Mouse (Mus musculus): Measurements from ENCODE around the gene Bsg. TPM values are rescaled to one million over a fixed set of nuclear protein-coding genes. Genes with fewer than 3 reads are reported as not detected.

The Bsg gene
- total RNA-seq, 1 experiment = 858 TPM

DNA sequence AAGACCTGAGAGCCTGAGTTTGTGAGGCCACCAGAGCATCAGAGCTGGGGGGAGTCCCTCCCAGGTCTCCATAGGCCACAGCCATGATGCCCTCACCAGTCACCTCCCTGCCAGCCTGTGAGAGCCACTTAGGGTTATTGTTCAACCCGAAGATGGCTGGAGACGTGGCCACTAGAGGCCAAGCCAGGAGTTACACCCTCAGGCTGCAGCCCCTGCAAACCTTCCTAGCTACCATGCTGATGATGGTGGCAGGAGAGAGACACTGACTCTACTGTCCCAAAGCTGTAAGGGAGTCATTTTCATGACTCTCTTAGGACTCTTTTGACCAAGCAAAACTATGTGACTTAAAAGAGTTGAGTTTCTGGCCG is 32.2 kb upstream of the Bsg start:
- Histone ChIP-seq H3K9ac (ENCODE audit: insufficient read depth, low read depth, low read length, poor library complexity, severe bottlenecking) (peak overlapping the region; percentile 51; the same call in 1 of the 2 replicates), H3K4me1 (ENCODE audit: control insufficient read depth in 2 of 2, insufficient read depth in 2 of 2, low read length in 2 of 2, poor library complexity in 1 of 2) (peaks cover 8 to 29% of the 10 kb centered on the region in 2 experiments; a peak in 3 of 4 replicates), H3K4me3 (ENCODE audit: insufficient read depth in 1 of 2, low read depth in 1 of 2, low read length in 2 of 2, poor library complexity in 1 of 2, severe bottlenecking in 1 of 2) (peak overlapping the region; percentile 21 to 28; a peak in 3 of 4 replicates), H3K27ac (ENCODE audit: insufficient read depth, low read depth, low read length, poor library complexity, severe bottlenecking) (peak overlapping the region; percentile 63), H3K9me3 (ENCODE audit: control insufficient read depth, insufficient read depth, low read depth, low read length) (no peaks in the 10 kb centered on the region), H3K36me3 (ENCODE audit: control insufficient read depth, insufficient read depth, low read length, poor library complexity, severe bottlenecking) (no peaks in the 10 kb centered on the region)
- in situ Hi-C loops (cut with MboI; ENCODE audit: low sequenced_read_pairs in 2 of 2, unreplicated experiment in 2 of 2) = no loop called here
- TF ChIP-seq MAFK (IDR thresholded peaks at IDR 0.05; ENCODE audit: insufficient read depth, low read depth, low read length) (no peak), CHD2 (IDR thresholded peaks at IDR 0.05; ENCODE audit: low read depth, low read length) (no peak), HCFC1 (IDR thresholded peaks at IDR 0.05; ENCODE audit: borderline replicate concordance, insufficient read depth, low read length) (no peak), ZC3H11A (IDR thresholded peaks at IDR 0.05; ENCODE audit: borderline replicate concordance, low read depth, low read length) (no peak), ZNF384 (IDR thresholded peaks at IDR 0.05; ENCODE audit: low read depth, low read length) (no peak)
- no peak for DNase-seq (ENCODE audit: low read depth, low spot score)

DNA sequence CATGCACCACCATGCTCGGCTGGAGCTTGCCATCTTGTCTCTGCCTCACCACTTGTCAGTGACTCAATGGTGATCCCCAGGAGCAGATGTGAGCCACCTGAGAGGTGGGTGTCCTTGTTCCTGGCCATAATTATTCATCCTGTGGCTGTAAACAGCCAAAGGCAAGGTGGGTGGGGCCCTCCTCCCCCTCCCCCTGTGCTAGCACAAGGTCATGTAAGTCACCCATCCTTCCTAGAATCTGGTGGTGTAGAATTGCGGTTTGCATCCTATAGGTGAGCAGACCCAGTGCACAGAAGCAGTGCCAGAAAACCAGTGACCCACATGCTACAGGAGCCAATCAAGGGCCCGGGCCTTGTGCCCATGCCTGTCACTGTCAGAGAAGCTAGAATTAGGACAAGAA is 31.2 kb upstream of the Bsg start:
- Histone ChIP-seq H3K4me3 (ENCODE audit: insufficient read depth in 1 of 2, low read depth in 1 of 2, low read length in 2 of 2, poor library complexity in 1 of 2, severe bottlenecking in 1 of 2) (no peak overlapping the region), H3K9ac (ENCODE audit: insufficient read depth, low read depth, low read length, poor library complexity, severe bottlenecking) (no peak overlapping the region), H3K27ac (ENCODE audit: insufficient read depth, low read depth, low read length, poor library complexity, severe bottlenecking) (peak overlapping the region; percentile 63; the same call in 1 of the 2 replicates), H3K9me3 (ENCODE audit: control insufficient read depth, insufficient read depth, low read depth, low read length) (no peaks in the 10 kb centered on the region), H3K4me1 (ENCODE audit: control insufficient read depth in 2 of 2, insufficient read depth in 2 of 2, low read length in 2 of 2, poor library complexity in 1 of 2) (peaks cover 8 to 29% of the 10 kb centered on the region in 2 experiments; a peak in 3 of 4 replicates), H3K36me3 (ENCODE audit: control insufficient read depth, insufficient read depth, low read length, poor library complexity, severe bottlenecking) (no peaks in the 10 kb centered on the region)
- TF ChIP-seq CHD2 (IDR thresholded peaks at IDR 0.05; ENCODE audit: low read depth, low read length) (no peak), MAFK (IDR thresholded peaks at IDR 0.05; ENCODE audit: insufficient read depth, low read depth, low read length) (no peak), ZC3H11A (IDR thresholded peaks at IDR 0.05; ENCODE audit: borderline replicate concordance, low read depth, low read length) (no peak), ZNF384 (IDR thresholded peaks at IDR 0.05; ENCODE audit: low read depth, low read length) (no peak), HCFC1 (IDR thresholded peaks at IDR 0.05; ENCODE audit: borderline replicate concordance, insufficient read depth, low read length) (no peak)
- no peak for DNase-seq (ENCODE audit: low read depth, low spot score)
- in situ Hi-C loops (cut with MboI; ENCODE audit: low sequenced_read_pairs in 2 of 2, unreplicated experiment in 2 of 2) = no loop called here

DNA sequence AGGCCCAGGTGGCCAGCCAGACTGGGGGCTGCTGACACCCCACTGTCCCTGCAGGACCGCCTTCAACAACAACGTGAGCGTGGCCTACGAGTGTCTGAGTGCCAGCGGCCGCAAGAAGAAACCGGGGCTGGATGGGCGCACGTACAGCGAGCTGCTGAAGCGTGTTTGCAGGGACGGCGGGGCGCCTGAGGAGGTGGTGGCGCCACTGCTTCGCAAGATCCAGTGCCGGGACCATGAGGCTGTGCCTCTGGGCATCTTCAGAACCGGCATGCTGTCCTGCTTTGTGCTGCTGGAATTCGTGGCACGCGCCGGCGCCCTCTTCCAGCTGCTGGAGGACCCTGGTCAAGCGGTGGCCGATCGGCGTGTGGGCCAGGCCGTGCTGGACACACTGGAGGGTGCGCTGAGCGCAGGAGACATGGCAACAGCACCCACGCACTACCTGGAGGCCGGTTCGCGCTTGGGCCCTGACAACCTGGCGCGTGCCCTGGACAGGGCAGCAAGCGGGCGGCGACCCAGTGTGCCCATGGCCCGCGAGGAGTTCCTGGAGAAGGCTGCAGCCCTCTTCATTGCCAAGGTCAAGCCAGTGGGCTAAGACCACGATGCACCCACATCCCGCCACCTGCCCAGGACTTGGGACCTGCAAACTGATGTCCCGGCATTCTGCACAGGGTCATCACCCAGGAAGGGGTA is 28.8 kb upstream of the Bsg start:
- Histone ChIP-seq H3K27ac (ENCODE audit: insufficient read depth, low read depth, low read length, poor library complexity, severe bottlenecking) (no peak overlapping the region), H3K36me3 (ENCODE audit: control insufficient read depth, insufficient read depth, low read length, poor library complexity, severe bottlenecking) (no peaks in the 10 kb centered on the region), H3K9me3 (ENCODE audit: control insufficient read depth, insufficient read depth, low read depth, low read length) (no peaks in the 10 kb centered on the region), H3K9ac (ENCODE audit: insufficient read depth, low read depth, low read length, poor library complexity, severe bottlenecking) (peak overlapping the region; percentile 40), H3K4me3 (ENCODE audit: insufficient read depth in 1 of 2, low read depth in 1 of 2, low read length in 2 of 2, poor library complexity in 1 of 2, severe bottlenecking in 1 of 2) (peak overlapping the region; percentile 50 to 56; a peak in 3 of 4 replicates), H3K4me1 (ENCODE audit: control insufficient read depth in 2 of 2, insufficient read depth in 2 of 2, low read length in 2 of 2, poor library complexity in 1 of 2) (peaks cover 8 to 30% of the 10 kb centered on the region in 2 experiments; a peak in 3 of 4 replicates)
- in situ Hi-C loops (cut with MboI; ENCODE audit: low sequenced_read_pairs in 2 of 2, unreplicated experiment in 2 of 2) = no loop called here
- TF ChIP-seq CHD2 (IDR thresholded peaks at IDR 0.05; ENCODE audit: low read depth, low read length) = no peak
- no peak for TF ChIP-seq HCFC1 (IDR thresholded peaks at IDR 0.05; ENCODE audit: borderline replicate concordance, insufficient read depth, low read length)
- no peak for TF ChIP-seq ZNF384 (IDR thresholded peaks at IDR 0.05; ENCODE audit: low read depth, low read length)
- TF ChIP-seq MAFK (IDR thresholded peaks at IDR 0.05; ENCODE audit: insufficient read depth, low read depth, low read length) = no peak
- TF ChIP-seq ZC3H11A (IDR thresholded peaks at IDR 0.05; ENCODE audit: borderline replicate concordance, low read depth, low read length) = no peak
- no peak for DNase-seq (ENCODE audit: low read depth, low spot score)

DNA sequence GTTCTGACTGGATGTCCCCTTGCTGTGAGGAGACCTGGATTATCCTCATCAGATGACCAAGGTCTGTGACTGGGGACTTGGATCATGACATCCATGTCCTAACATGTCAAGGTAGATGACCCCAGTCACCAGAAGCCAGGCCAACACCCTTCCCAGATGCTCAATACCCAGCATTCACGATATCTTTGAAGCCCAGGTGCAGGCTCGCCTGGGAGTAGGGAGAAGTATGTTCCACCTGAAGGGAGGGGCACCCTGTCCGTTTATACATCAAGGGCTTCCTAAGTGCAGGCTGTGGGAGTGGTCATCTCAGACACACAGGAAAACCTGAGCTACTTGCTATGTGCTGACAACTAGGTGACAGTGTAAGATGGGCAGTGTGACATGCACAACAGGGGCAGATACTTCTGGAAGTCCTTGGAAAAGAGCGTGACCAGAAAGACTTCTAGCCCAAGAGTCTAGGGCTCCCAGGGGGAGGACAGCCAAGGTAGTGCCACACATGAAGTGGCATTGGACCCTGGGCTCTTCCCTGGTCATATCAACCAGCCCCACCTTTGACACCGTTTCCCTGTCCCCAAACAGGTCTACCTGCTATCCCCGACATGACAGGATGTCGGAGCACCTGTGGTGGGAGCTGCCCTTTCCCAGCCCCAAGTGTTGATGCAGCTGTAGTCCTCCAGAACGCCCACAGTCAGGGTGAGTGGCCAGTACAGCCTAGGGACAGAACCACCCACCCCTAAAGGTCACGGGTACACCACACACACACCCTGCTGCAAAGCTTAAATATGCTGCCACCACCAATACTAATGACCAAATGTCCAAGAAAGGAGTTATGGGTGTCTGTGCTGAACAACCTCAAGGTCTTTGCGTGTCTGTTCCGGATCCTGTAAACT is 23.4 kb upstream of the Bsg start:
- no peak for TF ChIP-seq CHD2 (IDR thresholded peaks at IDR 0.05; ENCODE audit: low read depth, low read length)
- no peak for TF ChIP-seq ZNF384 (IDR thresholded peaks at IDR 0.05; ENCODE audit: low read depth, low read length)
- no peak for TF ChIP-seq ZC3H11A (IDR thresholded peaks at IDR 0.05; ENCODE audit: borderline replicate concordance, low read depth, low read length)
- no peak for TF ChIP-seq HCFC1 (IDR thresholded peaks at IDR 0.05; ENCODE audit: borderline replicate concordance, insufficient read depth, low read length)
- H3K4me1 ChIP-seq (ENCODE audit: control insufficient read depth in 2 of 2, insufficient read depth in 2 of 2, low read length in 2 of 2, poor library complexity in 1 of 2) = peaks cover 9 to 36% of the 10 kb centered on the region in 2 experiments
- H3K4me3 ChIP-seq (ENCODE audit: insufficient read depth in 1 of 2, low read depth in 1 of 2, low read length in 2 of 2, poor library complexity in 1 of 2, severe bottlenecking in 1 of 2) = peak overlapping the region; percentile 53 to 79
- in situ Hi-C loops (cut with MboI; ENCODE audit: low sequenced_read_pairs in 2 of 2, unreplicated experiment in 2 of 2) = no loop called here
- peak overlapping the region; percentile 55 for H3K27ac ChIP-seq (ENCODE audit: insufficient read depth, low read depth, low read length, poor library complexity, severe bottlenecking)
- H3K36me3 ChIP-seq (ENCODE audit: control insufficient read depth, insufficient read depth, low read length, poor library complexity, severe bottlenecking) = peaks cover 23% of the 10 kb centered on the region
- no peak for DNase-seq (ENCODE audit: low read depth, low spot score)
- H3K9ac ChIP-seq (ENCODE audit: insufficient read depth, low read depth, low read length, poor library complexity, severe bottlenecking) = peak overlapping the region; percentile 65
- H3K9me3 ChIP-seq (ENCODE audit: control insufficient read depth, insufficient read depth, low read depth, low read length) = no peaks in the 10 kb centered on the region
